Mouse (Mus musculus) heart, embryonic 16.5 days (tissue): ENCODE measurements around the gene Amer3. TPM values are rescaled to one million over a fixed set of nuclear protein-coding genes. Genes with fewer than 3 reads are reported as not detected.

Source experiments
- polyA plus RNA-seq: library from polyadenylated mRNA; unstranded; fragments of >200 nt; fragmentation: Nextera tagmentation; extraction: Ambion mirVana; gene quantifications from 2 replicates; pipeline ENCODE4 v1.2.1, GENCODE M21; 2015

Gene Amer3
- polyA plus RNA-seq, 1 experiment from 2014 or later, result 0.07 TPM

Other genes with a start within 250 kb of the Amer3 start
- gene Ccdc115, start 140.0 kb upstream of the Amer3 start, polyA plus RNA-seq, result 45.3 and 47.0 TPM in 2 replicates
- gene Imp4, start 139.8 kb upstream of the Amer3 start, polyA plus RNA-seq, result 60.3 and 64.9 TPM in 2 replicates
- gene Ptpn18, start 119.9 kb upstream of the Amer3 start, polyA plus RNA-seq, result 18.1 and 25.8 TPM in 2 replicates
- gene Prss39, start 81.2 kb upstream of the Amer3 start, polyA plus RNA-seq, result not detected in 2 replicates
- not detected in 2 replicates for gene Cfc1, start 44.0 kb upstream of the Amer3 start, polyA plus RNA-seq
- not detected in 2 replicates for gene Prss40, start 18.7 kb upstream of the Amer3 start, polyA plus RNA-seq